Mouse (Mus musculus) heart, postnatal 0 days (tissue): ENCODE data around the gene Agbl4. TPM values are rescaled to one million over a fixed set of nuclear protein-coding genes. Genes with fewer than 3 reads are reported as not detected.
A peak's percentile ranks its signal among the peaks of the same experiment; 100 is the strongest.

ENCODE experiments used
- ATAC-seq: fragments of 200-750 bp; cut with Nextera tagmentation; 2 replicates; pipeline ENCODE4 v1.8.0; 2017; ENCODE audit warnings: low read depth, moderate number of reproducible peaks, moderate library complexity; ENCODE audit not compliant: insufficient read depth
- DNase-seq: peaks from one replicate; pipeline ENCODE4 v3.0.0-alpha.2; 2016; ENCODE audit warnings: low spot score
- H3K27ac ChIP-seq: fragments of 300-500 bp; sonication (generic); 2 replicates; pipeline ENCODE4 v1.5.1; 2014; ENCODE audit warnings: low read depth, mild to moderate bottlenecking
- H3K27me3 ChIP-seq: fragments of 300-500 bp; sonication (generic); 2 replicates; pipeline ENCODE4 v1.6.1; 2014; ENCODE audit warnings: low read length, mixed read lengths; ENCODE audit not compliant: control insufficient read depth, insufficient read depth
- H3K36me3 ChIP-seq: fragments of 300-500 bp; sonication (generic); replicated peaks from 2 replicates; pipeline ENCODE4 v1.6.1; 2014; ENCODE audit warnings: low read length, mixed read lengths; ENCODE audit not compliant: control insufficient read depth, insufficient read depth
- H3K4me1 ChIP-seq: fragments of 300-500 bp; sonication (generic); 2 replicates; pipeline ENCODE4 v1.6.1; 2014; ENCODE audit warnings: antibody characterized with exemption; ENCODE audit not compliant: control insufficient read depth, insufficient read depth
- H3K4me2 ChIP-seq: fragments of 300-500 bp; sonication (generic); 2 replicates; pipeline ENCODE4 v1.6.1; 2014; ENCODE audit warnings: low read depth, mild to moderate bottlenecking, low read length, moderate library complexity
- H3K4me3 ChIP-seq: fragments of 300-500 bp; sonication (generic); 2 replicates; pipeline ENCODE4 v1.5.1; 2014; ENCODE audit warnings: low read depth, low read length
- H3K9ac ChIP-seq: fragments of 300-500 bp; sonication (generic); replicated peaks from 2 replicates; pipeline ENCODE4 v1.6.1; 2014; ENCODE audit warnings: low read depth, low read length, mixed read lengths
- H3K9me3 ChIP-seq: fragments of 300-500 bp; sonication (generic); replicated peaks from 2 replicates; pipeline ENCODE4 v1.6.1; 2016; ENCODE audit warnings: low read length; ENCODE audit not compliant: control insufficient read depth
- CTCF ChIP-seq: IDR thresholded peaks from 2 replicates; pipeline ENCODE4 v1.5.1; 2016; ENCODE audit warnings: antibody characterized with exemption, control low read depth, low read depth
- EP300 ChIP-seq: IDR thresholded peaks from 2 replicates; pipeline ENCODE4 v1.6.1; 2016; ENCODE audit warnings: antibody characterized with exemption, low read depth
- WGBS: fragments of 180-500 bp; shearing (Covaris S2); extraction: QIAGEN DNeasy Blood & Tissue Kit; methylation state at CpG from one replicate; pipeline ENCODE4 v1.1.7; 2014; 5-methylcytosine and 5-hydroxymethylcytosine counted together
- polyA plus RNA-seq: library from polyadenylated mRNA; unstranded; fragments of >200 nt; fragmentation: Nextera tagmentation; extraction: Ambion mirVana; gene quantifications from 2 replicates; pipeline ENCODE4 v1.2.1, GENCODE M21; 2015
- total RNA-seq: library from RNA; depleted of rRNA; stranded (reverse); fragments of >200 nt; gene quantifications from 2 replicates; pipeline ENCODE4 v1.2.3, GENCODE M21; 2014; ENCODE audit warnings: low replicate concordance

Gene Agbl4
- total and polyA plus RNA-seq, 2 experiments from 2014 or later = 0.55 TPM; not detected in 1

GRCm38 (mm10) chr4:111416126-111416525 lies 1018.7 kb downstream of the Agbl4 start:
- Histone ChIP-seq H3K9me3 (no peaks in the 10 kb centered on the region), H3K4me2 (peak overlapping the region; percentile 95; the same call in 1 of the 2 replicates), H3K9ac (no peak overlapping the region), H3K27ac (no peak overlapping the region), H3K4me3 (peak overlapping the region; percentile 88; the same call in 1 of the 2 replicates), H3K27me3 (no peaks in the 10 kb centered on the region), H3K36me3 (0 out of 2 replicates have a peak, but pooled peaks cover 6% of the 10 kb centered on the region), H3K4me1 (peaks cover 9% of the 10 kb centered on the region)
- WGBS = 62% methylated on average over 3 of the region's 3 CpGs
- ATAC-seq (no peak), DNase-seq (no peak)
- no peak for TF ChIP-seq EP300
- TF ChIP-seq CTCF = no peak

GRCm38 (mm10) chr4:111416551-111416950 lies 1019.1 kb downstream of the Agbl4 start:
- no peak overlapping the region for H3K4me3 ChIP-seq
- 0 out of 2 replicates have a peak, but pooled peaks cover 6% of the 10 kb centered on the region for H3K36me3 ChIP-seq
- no peaks in the 10 kb centered on the region for H3K27me3 ChIP-seq
- no peak overlapping the region for H3K27ac ChIP-seq
- H3K9me3 ChIP-seq = no peaks in the 10 kb centered on the region
- H3K9ac ChIP-seq = no peak overlapping the region
- peaks cover 9% of the 10 kb centered on the region for H3K4me1 ChIP-seq
- 0 out of 2 replicates have a peak overlapping the region, but pooled peaks have one; percentile 95 for H3K4me2 ChIP-seq
- TF ChIP-seq CTCF (no peak), EP300 (no peak)
- no peak for ATAC-seq
- no peak for DNase-seq
- 74% methylated on average over 3 of the region's 3 CpGs for WGBS

- no peak for TF ChIP-seq EP300
- TF ChIP-seq CTCF = no peak
- no peak overlapping the region for H3K9ac ChIP-seq
- no peak for DNase-seq
- no peak for ATAC-seq
- H3K36me3 ChIP-seq = 0 out of 2 replicates have a peak, but pooled peaks cover 6% of the 10 kb centered on the region
- H3K4me1 ChIP-seq = peaks cover 9% of the 10 kb centered on the region
- H3K27me3 ChIP-seq = no peaks in the 10 kb centered on the region
- H3K4me3 ChIP-seq = no peak overlapping the region
- no peak overlapping the region for H3K4me2 ChIP-seq
- H3K27ac ChIP-seq = no peak overlapping the region
- 93% methylated on average over 5 of the region's 5 CpGs for WGBS
- H3K9me3 ChIP-seq = no peaks in the 10 kb centered on the region
Observed at GRCm38 (mm10) chr4:111417716-111418115, 1020.3 kb downstream of the Agbl4 start.

GRCm38 (mm10) chr4:111419476-111419875 lies 1022.0 kb downstream of the Agbl4 start:
- no peaks in the 10 kb centered on the region for H3K27me3 ChIP-seq
- 0 out of 2 replicates have a peak, but pooled peaks cover 6% of the 10 kb centered on the region for H3K36me3 ChIP-seq
- 83% methylated on average over 1 of the region's 1 CpGs for WGBS
- TF ChIP-seq CTCF (no peak), EP300 (no peak)
- H3K4me3 ChIP-seq = no peak overlapping the region
- no peaks in the 10 kb centered on the region for H3K9me3 ChIP-seq
- H3K9ac ChIP-seq = no peak overlapping the region
- no peak overlapping the region for H3K27ac ChIP-seq
- H3K4me1 ChIP-seq = peaks cover 7% of the 10 kb centered on the region; the same call in 1 of the 2 replicates
- DNase-seq (no peak), ATAC-seq (no peak)
- H3K4me2 ChIP-seq = no peak overlapping the region

- TF ChIP-seq CTCF (no peak), EP300 (no peak)
- Histone ChIP-seq H3K27me3 (no peaks in the 10 kb centered on the region), H3K9ac (no peak overlapping the region), H3K36me3 (0 out of 2 replicates have a peak, but pooled peaks cover 6% of the 10 kb centered on the region), H3K4me1 (peaks cover 12% of the 10 kb centered on the region), H3K4me3 (no peak overlapping the region), H3K9me3 (no peaks in the 10 kb centered on the region), H3K4me2 (no peak overlapping the region), H3K27ac (no peak overlapping the region)
- 70% methylated on average over 3 of the region's 3 CpGs for WGBS
- no peak for ATAC-seq
- no peak for DNase-seq
Observed at GRCm38 (mm10) chr4:111420031-111420430, 1022.6 kb downstream of the Agbl4 start.

- DNase-seq = no peak
- 90% methylated on average over 4 of the region's 4 CpGs for WGBS
Observed at GRCm38 (mm10) chr4:111420955-111421354, 1023.5 kb downstream of the Agbl4 start.

More at GRCm38 (mm10) chr4:111420955-111421354, 1023.5 kb downstream of the Agbl4 start:
- no peak for TF ChIP-seq EP300
- no peak for TF ChIP-seq CTCF
- 0 out of 2 replicates have a peak, but pooled peaks cover 6% of the 10 kb centered on the region for H3K36me3 ChIP-seq
- no peaks in the 10 kb centered on the region for H3K27me3 ChIP-seq
- ATAC-seq = no peak
- no peak overlapping the region for H3K27ac ChIP-seq
- H3K9me3 ChIP-seq = no peaks in the 10 kb centered on the region
- peaks cover 12% of the 10 kb centered on the region for H3K4me1 ChIP-seq
- no peak overlapping the region for H3K9ac ChIP-seq
- H3K4me3 ChIP-seq = no peak overlapping the region
- no peak overlapping the region for H3K4me2 ChIP-seq
